Mouse (Mus musculus) embryonic stem cell, embryonic (primary cell): ENCODE measurements around the gene Gm42421.

Experiments
- CTCF ChIA-PET, 4 experiments: fragments of 300-600 bp in 2 of 4; fragments of 350-600 bp in 2 of 4; sonication (Branson Sonifier 250); formaldehyde crosslinking; loops; one replicate each; lab custom pipeline; 2022; ENCODE audit warnings: inconsistent platforms in 2 of 4; lab: Charles Lee
- POLR2A ChIA-PET, 4 experiments: fragments of 300-600 bp in 2 of 4; fragments of 350-600 bp in 2 of 4; sonication (Branson Sonifier 250); formaldehyde crosslinking; loops; one replicate each; lab custom pipeline; 2022; ENCODE audit warnings: antibody characterized with exemption in 4 of 4, inconsistent platforms in 1 of 4; lab: Charles Lee

The Gm42421 gene

GRCm38 (mm10) chr5:143965586-143966345 is 37.8 kb downstream of the Gm42421 start:
- POLR2A ChIA-PET, result no interaction called here
- CTCF ChIA-PET, result interaction anchor here in 1 of 4 experiments (1.7 kb wide), 1 partner anchor 10 kb away, joined by 3 read pairs; no protein-coding TSS in a partner anchor

- POLR2A ChIA-PET, result interaction anchor here in 1 of 4 experiments (0.5 kb wide), 1 partner anchor 695 kb away, joined by 6 read pairs; no protein-coding TSS in a partner anchor
- CTCF ChIA-PET, result interaction anchor here in 1 of 4 experiments (1.7 kb wide), 1 partner anchor 9 kb away, joined by 3 read pairs; no protein-coding TSS in a partner anchor
Observed at GRCm38 (mm10) chr5:143966671-143967070, 38.7 kb downstream of the Gm42421 start.

- ChIA-PET CTCF (interaction anchor here in 1 of 4 experiments (0.5 kb wide), 1 partner anchor 276 kb away, joined by 3 read pairs; no protein-coding TSS in a partner anchor), POLR2A (interaction anchor here in 2 of 4 experiments (0.6 kb wide), 4 partner anchors 22 to 1069 kb away, joined by 3 to 5 read pairs (median 4); no protein-coding TSS in a partner anchor)
Observed at GRCm38 (mm10) chr5:143972628-143973027, 44.7 kb downstream of the Gm42421 start.

GRCm38 (mm10) chr5:143974931-143975630 is 47.1 kb downstream of the Gm42421 start:
- POLR2A ChIA-PET, result interaction anchor here in 3 of 4 experiments (0.6 to 1.9 kb wide), 11 partner anchors 11 to 1179 kb away, joined by 3 to 10 read pairs (median 4); partner anchors contain the start of genes Aimp2 (in 1 of the 3), Pms2 (in 1 of the 3), Rsph10b (in 1 of the 3) and Usp42 (in 1 of the 3)
- CTCF ChIA-PET, result interaction anchor here (0.5 to 3.2 kb wide), 56 partner anchors 9 to 812 kb away, joined by 3 to 22 read pairs (median 4); partner anchors contain the start of genes Rsph10b (in 3 of the 4), Usp42 (in 3 of the 4), Aimp2 (in 2 of the 4) and Pms2 (in 2 of the 4)

GRCm38 (mm10) chr5:143975631-143975933 is 47.6 kb downstream of the Gm42421 start:
- ChIA-PET CTCF (interaction anchor here (0.5 to 3.2 kb wide), 54 partner anchors 8 to 811 kb away, joined by 3 to 22 read pairs (median 4); partner anchors contain the start of genes Rsph10b (in 3 of the 4), Usp42 (in 3 of the 4), Aimp2 (in 2 of the 4) and Pms2 (in 2 of the 4)), POLR2A (interaction anchor here in 2 of 4 experiments (0.7 to 1.9 kb wide), 8 partner anchors 11 to 1179 kb away, joined by 3 to 10 read pairs (median 4); partner anchors contain the start of genes Aimp2 (in 1 of the 2), Pms2 (in 1 of the 2), Rsph10b (in 1 of the 2) and Usp42 (in 1 of the 2))

GRCm38 (mm10) chr5:143976232-143976631 is 48.3 kb downstream of the Gm42421 start:
- CTCF ChIA-PET, result interaction anchor here (0.6 to 3.2 kb wide), 17 partner anchors 9 to 477 kb away, joined by 3 to 19 read pairs (median 5); partner anchors contain the start of genes Usp42 (in 2 of the 4), Bhlha15 (in 1 of the 4) and Rsph10b (in 1 of the 4)
- POLR2A ChIA-PET, result interaction anchor here in 2 of 4 experiments (1.0 to 1.6 kb wide), 2 partner anchors 10 to 40 kb away, joined by 3 to 4 read pairs; no protein-coding TSS in a partner anchor

DNA sequence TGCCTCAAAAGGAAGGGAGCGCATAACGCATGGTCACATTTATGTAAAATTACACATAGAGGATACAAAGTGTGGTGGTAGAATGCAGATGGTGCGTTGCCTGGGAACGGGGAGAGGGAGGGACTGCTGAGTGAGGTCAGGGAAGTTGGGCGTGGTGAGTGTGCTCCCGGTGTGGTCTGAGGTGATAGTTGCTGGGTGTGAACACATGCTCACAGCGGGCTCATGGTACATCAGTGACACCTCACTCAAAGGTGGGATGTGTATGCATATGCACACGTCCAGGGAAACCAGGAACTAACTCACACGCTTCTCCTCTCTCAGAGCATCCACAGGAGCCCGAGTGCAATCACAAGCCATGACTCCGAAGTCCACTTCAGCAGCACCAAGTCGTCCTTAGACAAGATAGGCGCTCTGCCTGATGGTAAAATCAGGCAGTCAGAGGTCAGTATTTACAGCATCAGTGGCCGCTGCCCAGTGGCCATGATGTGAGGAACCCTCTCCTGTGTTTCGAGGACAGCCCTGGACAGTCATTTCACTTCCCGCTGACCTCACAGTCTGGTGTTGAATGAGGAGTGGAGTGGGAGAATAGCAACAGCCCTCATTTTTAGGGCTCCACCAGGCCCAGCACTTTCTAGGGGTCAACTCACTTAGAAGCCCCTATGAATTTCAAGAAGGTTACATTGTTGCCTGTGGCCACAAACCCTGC is 48.9 kb downstream of the Gm42421 start:
- ChIA-PET CTCF (interaction anchor here in 3 of 4 experiments (0.6 to 3.2 kb wide), 7 partner anchors 9 to 478 kb away, joined by 3 to 19 read pairs (median 9); partner anchors contain the start of genes Rsph10b (in 1 of the 3) and Usp42 (in 1 of the 3)), POLR2A (no interaction called here)

- CTCF ChIA-PET, result interaction anchor here in 3 of 4 experiments (0.6 to 1.2 kb wide), 9 partner anchors 16 to 644 kb away, joined by 3 to 10 read pairs (median 3); no protein-coding TSS in a partner anchor
- POLR2A ChIA-PET, result interaction anchor here in 3 of 4 experiments (0.6 to 2.5 kb wide), 9 partner anchors 11 to 399 kb away, joined by 3 to 16 read pairs (median 3); partner anchors contain the start of gene Rsph10b (in 1 of the 3)
Observed at GRCm38 (mm10) chr5:143980858-143981257, 52.9 kb downstream of the Gm42421 start.

DNA sequence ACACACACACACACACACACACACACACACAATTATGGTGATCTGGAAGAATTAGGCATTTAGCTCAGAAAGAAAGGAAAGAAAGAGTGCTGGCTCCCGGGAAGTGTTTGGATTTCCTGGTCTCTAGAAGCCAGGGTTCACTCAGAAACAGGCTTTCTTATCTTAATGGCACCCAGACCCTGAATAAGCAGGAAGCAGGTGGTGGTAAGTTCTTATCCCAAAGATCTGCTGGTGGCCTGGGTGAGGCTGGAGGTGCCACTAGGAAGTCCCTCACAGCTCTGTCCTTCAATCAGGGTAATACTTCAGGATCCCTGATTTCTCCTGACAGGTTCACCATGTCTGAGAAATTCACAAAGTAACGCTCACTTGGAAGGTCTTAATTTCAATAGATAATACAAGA is 54.4 kb downstream of the Gm42421 start:
- ChIA-PET CTCF (interaction anchor here in 1 of 4 experiments (0.9 kb wide), 1 partner anchor 22 kb away, joined by 5 read pairs; no protein-coding TSS in a partner anchor), POLR2A (interaction anchor here in 2 of 4 experiments (0.6 to 1.8 kb wide), 5 partner anchors 17 to 85 kb away, joined by 3 to 10 read pairs (median 4); partner anchors contain the start of genes Ankrd61 (in 1 of the 2) and Ccz1 (in 1 of the 2))

DNA sequence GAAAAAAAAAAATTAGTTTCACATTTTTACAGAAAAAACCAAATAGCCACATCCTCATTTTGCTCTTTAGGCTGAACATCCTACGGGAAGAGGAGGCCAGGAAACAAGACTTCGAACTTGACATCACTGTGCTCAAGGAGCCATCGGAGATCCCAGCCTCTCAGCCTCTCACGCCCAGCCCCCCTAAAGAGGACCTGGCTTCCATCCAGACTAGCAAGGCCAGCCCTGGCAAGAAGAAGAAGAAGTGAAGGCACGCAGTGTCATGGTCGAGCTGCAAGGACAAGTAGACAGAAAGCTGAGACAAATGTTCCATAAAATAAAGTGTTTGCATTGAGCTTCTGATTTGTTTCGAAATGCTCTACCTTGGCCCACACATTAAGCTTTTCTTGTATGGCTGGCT is 57.4 kb downstream of the Gm42421 start:
- POLR2A ChIA-PET, result interaction anchor here in 2 of 4 experiments (0.6 to 3.1 kb wide), 5 partner anchors 9 to 69 kb away, joined by 3 to 12 read pairs (median 3); partner anchors contain the start of gene Ccz1 (in 1 of the 2)
- CTCF ChIA-PET, result interaction anchor here in 3 of 4 experiments (0.6 kb wide), 3 partner anchors 9 to 403 kb away, joined by 3 to 6 read pairs (median 3); partner anchors contain the start of gene Ccz1 (in 1 of the 3)
